Mouse (Mus musculus) forebrain, embryonic 14.5 days (tissue): ENCODE data around the gene Cenpp. TPM values are rescaled to one million over a fixed set of nuclear protein-coding genes. Genes with fewer than 3 reads are reported as not detected.

Experiments
- ATAC-seq: fragments of 200-750 bp; cut with Nextera tagmentation; 2 replicates; pipeline ENCODE4 v1.8.0; 2017; ENCODE audit warnings: mild to moderate bottlenecking, moderate library complexity
- DNase-seq: peaks from one replicate; pipeline ENCODE4 v3.0.0-alpha.2; 2015; ENCODE audit warnings: low spot score
- H3K27ac ChIP-seq: fragments of 300-500 bp; sonication (generic); 2 replicates; pipeline ENCODE4 v1.5.1; 2014; ENCODE audit warnings: low read depth, mild to moderate bottlenecking, control low read depth, low read length, moderate library complexity
- H3K27me3 ChIP-seq: fragments of 300-500 bp; sonication (generic); replicated peaks from 2 replicates; pipeline ENCODE4 v1.6.1; 2014; ENCODE audit warnings: low read length, control low read depth, mixed read lengths; ENCODE audit not compliant: control insufficient read depth, insufficient read depth
- H3K36me3 ChIP-seq: fragments of 300-500 bp; sonication (generic); 2 replicates; pipeline ENCODE4 v1.6.1; 2014; ENCODE audit warnings: low read length, control low read depth; ENCODE audit not compliant: control insufficient read depth, insufficient read depth
- H3K4me1 ChIP-seq: fragments of 300-500 bp; sonication (generic); 2 replicates; pipeline ENCODE4 v1.6.1; 2014; ENCODE audit warnings: antibody characterized with exemption, low read length, control low read depth; ENCODE audit not compliant: control insufficient read depth, insufficient read depth
- H3K4me2 ChIP-seq: fragments of 300-500 bp; sonication (generic); 2 replicates; pipeline ENCODE4 v1.6.1; 2014; ENCODE audit warnings: mild to moderate bottlenecking, control low read depth, low read length
- H3K4me3 ChIP-seq: fragments of 300-500 bp; sonication (generic); 2 replicates; pipeline ENCODE4 v1.5.1; 2014; ENCODE audit warnings: low read depth, low read length, control low read depth
- H3K9ac ChIP-seq: fragments of 300-500 bp; sonication (generic); 2 replicates; pipeline ENCODE4 v1.6.1; 2014; ENCODE audit warnings: mild to moderate bottlenecking, low read length, control low read depth, moderate library complexity
- H3K9me3 ChIP-seq: fragments of 300-500 bp; sonication (generic); replicated peaks from 2 replicates; pipeline ENCODE4 v1.6.1; 2016; ENCODE audit warnings: low read length, control low read depth, mixed read lengths; ENCODE audit not compliant: control insufficient read depth
- WGBS: fragments of 180-500 bp; shearing (Covaris S2); extraction: QIAGEN DNeasy Blood & Tissue Kit; methylation state at CpG from one replicate; pipeline ENCODE4 v1.1.7; 2014; 5-methylcytosine and 5-hydroxymethylcytosine counted together
- polyA plus RNA-seq: library from polyadenylated mRNA; unstranded; fragments of >200 nt; fragmentation: Nextera tagmentation; extraction: Ambion mirVana; gene quantifications from 2 replicates; pipeline ENCODE4 v1.2.1, GENCODE M21; 2014

Cenpp gene
- polyA plus RNA-seq, 1 experiment from 2014 or later: 20.0 TPM

- no peaks in the 10 kb centered on the region for H3K9me3 ChIP-seq
- H3K4me2 ChIP-seq: no peak overlapping the region
- H3K4me1 ChIP-seq: no peaks in the 10 kb centered on the region
- no peak overlapping the region for H3K27ac ChIP-seq
- no peak overlapping the region for H3K9ac ChIP-seq
- ATAC-seq: no peak
- H3K36me3 ChIP-seq: peaks cover 47% of the 10 kb centered on the region
- 94% methylated on average over 4 of the region's 4 CpGs for WGBS
- DNase-seq: no peak
- H3K27me3 ChIP-seq: no peaks in the 10 kb centered on the region
- no peak overlapping the region for H3K4me3 ChIP-seq
Observed at GRCm38 (mm10) chr13:49465875-49466274, 186.7 kb downstream of the Cenpp start.

DNA sequence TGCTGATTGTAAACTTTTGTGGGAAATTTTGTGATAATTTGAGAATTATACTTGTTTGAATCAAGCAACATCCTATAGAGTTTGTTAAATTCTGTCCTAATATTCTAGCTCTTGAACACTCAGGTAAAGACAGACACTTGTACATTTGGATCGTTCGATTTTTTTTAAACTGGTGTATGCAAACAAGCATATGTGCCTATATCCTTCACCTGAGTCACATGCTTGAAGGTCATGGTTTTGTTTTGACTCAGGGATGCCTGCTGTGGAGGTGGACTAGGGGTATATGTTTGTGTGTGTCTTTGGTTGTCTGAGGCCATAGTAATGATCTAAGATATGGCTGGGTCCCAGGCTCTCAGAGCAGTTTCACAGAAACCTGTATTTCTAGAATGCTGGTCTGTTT lies 189.7 kb downstream of the Cenpp start:
- no peak for DNase-seq
- no peaks in the 10 kb centered on the region for H3K9me3 ChIP-seq
- H3K27ac ChIP-seq: no peak overlapping the region
- 97% methylated on average over 2 of the region's 2 CpGs for WGBS
- no peak for ATAC-seq
- H3K4me2 ChIP-seq: no peak overlapping the region
- no peaks in the 10 kb centered on the region for H3K27me3 ChIP-seq
- H3K9ac ChIP-seq: no peak overlapping the region
- H3K4me1 ChIP-seq: no peaks in the 10 kb centered on the region
- H3K4me3 ChIP-seq: no peak overlapping the region
- peaks cover 68% of the 10 kb centered on the region for H3K36me3 ChIP-seq

GRCm38 (mm10) chr13:49461458-49462132 lies 191.0 kb downstream of the Cenpp start:
- WGBS: 90% methylated on average over 15 of the region's 15 CpGs
- Histone ChIP-seq H3K36me3 (peaks cover 67% of the 10 kb centered on the region), H3K4me3 (no peak overlapping the region), H3K4me1 (no peaks in the 10 kb centered on the region), H3K4me2 (no peak overlapping the region), H3K27me3 (no peaks in the 10 kb centered on the region), H3K9me3 (no peaks in the 10 kb centered on the region), H3K27ac (no peak overlapping the region), H3K9ac (no peak overlapping the region)
- no peak for DNase-seq
- ATAC-seq: no peak

GRCm38 (mm10) chr13:49460692-49461414 lies 191.7 kb downstream of the Cenpp start:
- Histone ChIP-seq H3K4me2 (no peak overlapping the region), H3K4me1 (no peaks in the 10 kb centered on the region), H3K36me3 (peaks cover 64% of the 10 kb centered on the region), H3K27me3 (no peaks in the 10 kb centered on the region), H3K4me3 (no peak overlapping the region), H3K9me3 (no peaks in the 10 kb centered on the region), H3K27ac (no peak overlapping the region), H3K9ac (no peak overlapping the region)
- DNase-seq: no peak
- WGBS: 86% methylated on average over 5 of the region's 5 CpGs
- no peak for ATAC-seq

DNA sequence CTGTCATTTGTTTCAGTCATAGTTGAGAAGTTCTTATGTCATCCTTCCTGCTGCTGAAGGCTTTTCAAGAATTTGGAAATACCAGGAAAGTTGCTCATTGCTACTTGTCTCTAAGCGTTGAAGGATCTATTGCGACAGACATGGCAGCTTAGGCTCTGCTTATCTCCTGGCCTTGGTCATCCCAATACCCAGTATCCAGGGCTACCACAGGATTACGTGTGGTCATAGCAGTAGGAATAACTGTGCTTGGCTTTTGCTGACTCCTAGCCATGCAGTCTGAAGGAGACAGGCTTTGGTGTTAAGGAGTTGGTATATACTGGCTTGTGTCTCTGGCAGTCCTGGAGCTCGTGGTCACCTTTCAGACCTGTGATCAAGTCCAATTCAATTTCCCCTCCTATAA lies 192.3 kb downstream of the Cenpp start:
- H3K9me3 ChIP-seq: no peaks in the 10 kb centered on the region
- H3K9ac ChIP-seq: no peak overlapping the region
- ATAC-seq (no peak), DNase-seq (no peak)
- no peaks in the 10 kb centered on the region for H3K27me3 ChIP-seq
- no peaks in the 10 kb centered on the region for H3K4me1 ChIP-seq
- H3K27ac ChIP-seq: no peak overlapping the region
- no peak overlapping the region for H3K4me3 ChIP-seq
- 93% methylated on average over 4 of the region's 4 CpGs for WGBS
- no peak overlapping the region for H3K4me2 ChIP-seq
- H3K36me3 ChIP-seq: peaks cover 62% of the 10 kb centered on the region

GRCm38 (mm10) chr13:49449318-49449749 lies 203.3 kb downstream of the Cenpp start:
- peak; percentile 88 for DNase-seq
- H3K9me3 ChIP-seq: no peaks in the 10 kb centered on the region
- WGBS: 38% methylated on average over 5 of the region's 5 CpGs
- no peak overlapping the region for H3K9ac ChIP-seq
- H3K36me3 ChIP-seq: peaks cover 51% of the 10 kb centered on the region
- H3K27ac ChIP-seq: no peak overlapping the region
- no peak overlapping the region for H3K4me2 ChIP-seq
- no peaks in the 10 kb centered on the region for H3K27me3 ChIP-seq
- peak; percentile 84 for ATAC-seq
- no peaks in the 10 kb centered on the region for H3K4me1 ChIP-seq
- H3K4me3 ChIP-seq: no peak overlapping the region

DNA sequence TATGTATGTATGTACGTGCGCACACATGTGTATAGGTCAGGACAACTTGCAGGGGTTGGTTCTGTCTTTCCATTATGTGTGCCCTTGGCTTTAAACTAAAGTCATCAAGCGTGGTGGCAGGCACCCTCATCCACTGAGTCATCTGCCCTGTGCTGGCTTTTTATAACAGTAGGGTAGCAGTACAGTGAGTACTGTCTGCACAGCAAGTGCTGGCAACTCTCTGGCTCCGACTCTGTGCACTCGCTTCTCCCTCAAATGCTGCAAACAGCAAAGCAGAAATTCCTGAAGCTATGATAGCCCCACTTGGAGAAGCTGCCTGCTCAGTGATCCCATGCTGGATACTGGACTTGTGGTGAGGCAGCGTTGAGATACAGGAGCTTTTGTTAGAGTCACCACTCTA lies 208.1 kb downstream of the Cenpp start:
- Histone ChIP-seq H3K9me3 (no peaks in the 10 kb centered on the region), H3K4me2 (no peak overlapping the region), H3K4me3 (no peak overlapping the region), H3K36me3 (peaks cover 48% of the 10 kb centered on the region), H3K27me3 (no peaks in the 10 kb centered on the region), H3K4me1 (no peaks in the 10 kb centered on the region), H3K9ac (no peak overlapping the region), H3K27ac (no peak overlapping the region)
- DNase-seq: no peak
- ATAC-seq: no peak
- WGBS: 93% methylated on average over 6 of the region's 6 CpGs

GRCm38 (mm10) chr13:49436170-49436569 lies 216.4 kb downstream of the Cenpp start:
- H3K9ac ChIP-seq: no peak overlapping the region
- H3K4me3 ChIP-seq: no peak overlapping the region
- no peaks in the 10 kb centered on the region for H3K27me3 ChIP-seq
- H3K9me3 ChIP-seq: no peaks in the 10 kb centered on the region
- no peak overlapping the region for H3K27ac ChIP-seq
- DNase-seq: no peak
- no peak for ATAC-seq
- H3K36me3 ChIP-seq: peaks cover 51% of the 10 kb centered on the region
- H3K4me1 ChIP-seq: no peaks in the 10 kb centered on the region
- H3K4me2 ChIP-seq: no peak overlapping the region
- 87% methylated on average over 4 of the region's 4 CpGs for WGBS

GRCm38 (mm10) chr13:49435745-49436144 lies 216.8 kb downstream of the Cenpp start:
- ATAC-seq: no peak
- Histone ChIP-seq H3K4me3 (no peak overlapping the region), H3K9me3 (no peaks in the 10 kb centered on the region)

More at GRCm38 (mm10) chr13:49435745-49436144, 216.8 kb downstream of the Cenpp start:
- DNase-seq: no peak
- Histone ChIP-seq H3K27ac (no peak overlapping the region), H3K36me3 (peaks cover 51% of the 10 kb centered on the region), H3K9ac (no peak overlapping the region), H3K4me2 (no peak overlapping the region), H3K4me1 (no peaks in the 10 kb centered on the region), H3K27me3 (no peaks in the 10 kb centered on the region)
- 85% methylated on average over 1 of the region's 1 CpGs for WGBS
